Mouse (Mus musculus): ENCODE data around the gene Pcgf5.

DNA sequence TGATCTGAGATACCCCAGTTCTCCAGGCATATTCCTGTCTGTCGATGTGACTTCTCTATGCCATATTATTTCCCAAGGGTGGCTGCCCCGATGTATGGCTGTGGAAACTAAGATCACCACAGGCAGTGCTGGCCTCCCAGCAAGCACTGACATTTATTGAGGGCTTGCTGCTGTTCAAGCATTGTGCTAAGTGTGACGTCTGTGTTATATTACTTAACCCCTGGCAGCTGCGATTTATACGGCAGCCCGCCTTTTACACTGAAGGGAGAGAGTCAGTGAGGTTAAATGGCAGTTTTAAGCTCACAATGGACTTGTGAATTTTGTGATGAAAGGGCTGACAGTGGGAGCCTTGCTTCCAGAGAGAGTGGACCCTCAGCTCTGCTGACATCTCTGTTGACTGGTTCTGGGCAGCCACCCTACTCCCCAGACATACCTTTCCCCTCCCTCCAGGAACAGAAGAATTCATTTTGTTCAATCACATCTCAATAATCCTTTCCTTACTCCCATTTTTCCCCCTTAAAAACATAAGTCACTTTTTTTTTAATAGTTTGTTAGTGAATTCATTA lies 25.0 kb downstream of the Pcgf5 start:
- TF ChIP-seq CTCF (IDR thresholded peaks at IDR 0.05; ENCODE audit: control insufficient read depth, insufficient read depth, insufficient replicate concordance, low read depth, low read length): no peak
- TF ChIP-seq POLR2A (IDR thresholded peaks at IDR 0.05; ENCODE audit: control insufficient read depth, low read depth, low read length): no peak
